Mouse (Mus musculus) adrenal gland, postnatal 36 days (tissue): ENCODE data around the gene Cybc1. TPM values are rescaled to one million over a fixed set of nuclear protein-coding genes. Genes with fewer than 3 reads are reported as not detected.
A peak's percentile ranks its signal among the peaks of the same experiment; 100 is the strongest.

Experiments used
- DNase-seq, 2 experiments: peaks; one replicate each; pipeline ENCODE4 v3.0.0; 2021; ENCODE audit warnings: mixed read lengths in 1 of 2
- total RNA-seq, 2 experiments: library from RNA; stranded (reverse); gene quantifications; 2 replicates each; pipeline ENCODE4 v1.2.3; 2021

The Cybc1 gene
- total RNA-seq, 2 experiments from 2014 or later = 20.6 to 21.0 TPM

GRCm38 (mm10) chr11:121216831-121217230, 12.3 kb downstream of the Cybc1 start:
- no peak for DNase-seq

GRCm38 (mm10) chr11:121204161-121205006, 24.7 kb downstream of the Cybc1 start, which contains the start of the genes Hexdc and Ogfod3:
Hexdc (plus strand) TSS chr11:121204433.
Ogfod3 (minus strand) TSS chr11:121204711.
- peak; percentile 96 to 98 for DNase-seq

GRCm38 (mm10) chr11:121203859-121204160, 25.3 kb downstream of the Cybc1 start:
- no peak for DNase-seq

GRCm38 (mm10) chr11:121201436-121202198, 27.5 kb downstream of the Cybc1 start:
- DNase-seq = peak; percentile 12 to 44

- DNase-seq = no peak
Observed at GRCm38 (mm10) chr11:121200781-121201180, 28.3 kb downstream of the Cybc1 start.

- no peak for DNase-seq
Observed at GRCm38 (mm10) chr11:121199851-121200250, 29.3 kb downstream of the Cybc1 start.

- DNase-seq = no peak
Observed at GRCm38 (mm10) chr11:121198622-121199021, 30.5 kb downstream of the Cybc1 start.

GRCm38 (mm10) chr11:121193415-121193814, 35.7 kb downstream of the Cybc1 start:
- DNase-seq = no peak

GRCm38 (mm10) chr11:121192742-121193141, 36.4 kb downstream of the Cybc1 start:
- no peak for DNase-seq

GRCm38 (mm10) chr11:121189681-121190080, 39.4 kb downstream of the Cybc1 start:
- peak in 1 of 2 experiments; percentile 42 for DNase-seq

- DNase-seq = peak; percentile 59 to 78
Observed at GRCm38 (mm10) chr11:121176285-121177270, 52.5 kb downstream of the Cybc1 start.

GRCm38 (mm10) chr11:121174234-121174633, 54.9 kb downstream of the Cybc1 start:
- no peak for DNase-seq

GRCm38 (mm10) chr11:121173203-121173602, 55.9 kb downstream of the Cybc1 start:
- DNase-seq = no peak

Other genes starting within 250 kb of the Cybc1 start
- gene Csnk1d, start 238.0 kb downstream of the Cybc1 start, total RNA-seq = 100 to 1,000 TPM; 126 to 127 TPM
- under 1 TPM; 0.30 to 0.53 TPM for gene Cd7, start 189.9 kb downstream of the Cybc1 start, total RNA-seq
- gene Sectm1b, start 165.8 kb downstream of the Cybc1 start, total RNA-seq = not detected
- gene Sectm1a, start 148.1 kb downstream of the Cybc1 start, total RNA-seq = not detected
- not detected for gene Tex19.2, start 110.6 kb downstream of the Cybc1 start, total RNA-seq
- gene Tex19.1, start 83.2 kb downstream of the Cybc1 start, total RNA-seq = not detected
- not detected for gene Uts2r, start 69.1 kb downstream of the Cybc1 start, total RNA-seq
- 10 to 100 TPM in 1 of 2 experiments, 1 to 10 TPM in 1; 9.1 to 11.5 TPM for gene Hexdc, start 24.9 kb downstream of the Cybc1 start, total RNA-seq
- gene Ogfod3, start 24.6 kb downstream of the Cybc1 start, total RNA-seq = 10 to 100 TPM; 22.6 to 30.5 TPM
- 10 to 100 TPM; 18.7 to 27.3 TPM for gene Narf, start 7.9 kb upstream of the Cybc1 start, total RNA-seq
- gene Foxk2, start 30.7 kb upstream of the Cybc1 start, total RNA-seq = 10 to 100 TPM; 35.0 to 45.5 TPM
- 10 to 100 TPM; 56.7 to 67.2 TPM for gene Wdr45b, start 125.1 kb upstream of the Cybc1 start, total RNA-seq
- gene Rab40b, start 158.9 kb upstream of the Cybc1 start, total RNA-seq = 1 to 10 TPM; 5.6 to 6.7 TPM
- gene Fn3krp, start 192.1 kb upstream of the Cybc1 start, total RNA-seq = 10 to 100 TPM; 15.1 to 17.8 TPM
- 1 to 10 TPM; 4.4 to 6.9 TPM for gene Fn3k, start 205.6 kb upstream of the Cybc1 start, total RNA-seq
- 10 to 100 TPM; 31.5 to 39.4 TPM for gene Tbcd, start 222.6 kb upstream of the Cybc1 start, total RNA-seq